Mouse (Mus musculus) lung, adult 2 months (tissue): ENCODE measurements around the gene 4930469K13Rik.

Experiments used
- CTCF ChIP-seq: fragments of 200-500 bp; IDR thresholded peaks from 2 replicates; pipeline ENCODE4 v1.5.1; 2011; ENCODE audit warnings: mild to moderate bottlenecking, low read length, control low read depth; ENCODE audit not compliant: insufficient read depth
- POLR2A ChIP-seq: fragments of 200-500 bp; IDR thresholded peaks from 2 replicates; pipeline ENCODE4 v1.6.1; 2011; ENCODE audit warnings: low read depth, mild to moderate bottlenecking, control low read depth, low read length, borderline replicate concordance; ENCODE audit errors: extremely low read depth

DNA sequence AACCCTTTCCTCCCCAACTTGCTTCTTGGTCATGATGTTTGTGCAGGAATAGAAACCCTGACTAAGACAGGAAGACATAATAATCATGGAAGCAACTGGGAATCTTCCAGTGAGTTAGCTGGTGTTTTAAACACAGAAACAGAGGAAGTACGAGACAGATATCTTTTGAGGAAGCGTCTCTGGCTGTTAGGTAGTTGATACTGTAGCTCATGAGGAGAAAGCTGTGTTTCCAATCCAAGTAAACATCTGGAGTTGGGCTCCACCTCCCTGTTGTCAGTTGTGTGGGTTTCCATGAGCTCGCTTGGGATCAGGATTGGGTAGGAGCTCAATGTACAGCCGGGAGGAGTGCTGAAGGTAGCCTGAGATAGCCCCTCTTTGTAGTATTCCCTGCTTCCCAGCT, 151.9 kb downstream of the 4930469K13Rik start:
- TF ChIP-seq CTCF (no peak), POLR2A (no peak)
